Mouse (Mus musculus) ES-Bruce4 (cell line): ENCODE measurements around the gene Dlgap4.

Experiments used
- CTCF ChIP-seq: IDR thresholded peaks from one replicate; pipeline ENCODE4 v1.8.1; 2011; ENCODE audit warnings: low read depth, low read length
- POLR2A ChIP-seq: IDR thresholded peaks from one replicate; pipeline ENCODE4 v1.8.1; 2011; ENCODE audit warnings: low read length; ENCODE audit not compliant: insufficient read depth

GRCm38 (mm10) chr2:156783349-156783728 is 169.8 kb downstream of the Dlgap4 start:
- TF ChIP-seq CTCF (no peak), POLR2A (no peak)
